Mouse (Mus musculus): ENCODE measurements around the gene Gm13285.
"Not testable (repeated sequence)": the region's sequence is repeated elsewhere in the genome, so short reads cannot be mapped to it uniquely, and the experiment has no call there.

- not testable (repeated sequence) for TF ChIP-seq MAFK (IDR thresholded peaks at IDR 0.05; ENCODE audit: insufficient read depth, low read depth, low read length); HCFC1 (IDR thresholded peaks at IDR 0.05; ENCODE audit: borderline replicate concordance, insufficient read depth, low read length); CHD2 (IDR thresholded peaks at IDR 0.05; ENCODE audit: low read depth, low read length)
Observed at GRCm38 (mm10) chr4:88793936-88794675, 5.4 kb upstream of the Gm13285 start, which contains the start of gene Gm13275.
